Comparison of ENCODE assay signal across 8 mouse cellular contexts in genomic region chr14:56777360-56778136, GRCm38 (mm10). TPM values are rescaled to one million over a fixed set of nuclear protein-coding genes. Genes with fewer than 3 reads are reported as not detected.
DNase-seq lines count a peak whose midpoint lies in the region; ATAC-seq and TF ChIP-seq lines count a peak whose summit lies in the region.

No protein-coding gene starts in this region.

- DNase-seq in 3T3-L1 (ENCODE audit: low read depth, low spot score): peak; percentile 44
- peak; percentile 32 to 51 for DNase-seq in adrenal gland, postnatal 4 days (ENCODE audit: low spot score in 2 of 2)
- peak; percentile 81 to 83 for DNase-seq in heart, adult 2 months
- DNase-seq in kidney, adult 8-10 months: peak; percentile 39 to 64
- peak in 1 of 2 experiments; percentile 57 for DNase-seq in spleen, adult 2 months (ENCODE audit: low read depth in 1 of 2, low spot score in 2 of 2)

- no peak for TF ChIP-seq POLR2A in heart, adult 2 months (IDR thresholded peaks at IDR 0.05; ENCODE audit: insufficient read depth, low read depth, low read length)
- TF ChIP-seq POLR2A in spleen, adult 2 months (IDR thresholded peaks at IDR 0.05; ENCODE audit: low read depth, low read length): no peak

- intact Hi-C loops in heart, adult 2 months (cut with DNase I): loop anchor here (1.0 to 10.0 kb wide), 3 partner anchors 33 to 203 kb away; partner anchors contain the start of genes Cenpj, Mphosph8, Parp4 and Zmym5

- under 1% methylated on average over 71 of the region's 71 CpGs for WGBS in embryonic facial prominence, embryonic 13.5 days
- WGBS in heart, adult 2 months: under 1% methylated on average over 71 of the region's 71 CpGs
- WGBS in limb, embryonic 13.5 days: under 1% methylated on average over 71 of the region's 71 CpGs
- WGBS in midbrain, embryonic 15.5 days: under 1% methylated on average over 71 of the region's 71 CpGs
- under 1% methylated on average over 71 of the region's 71 CpGs for WGBS in spleen, adult 2 months

- peak overlapping the region; percentile 94 for H3K9ac ChIP-seq in embryonic facial prominence, embryonic 13.5 days
- peak overlapping the region; percentile 85 for H3K9ac ChIP-seq in heart, adult 2 months (ENCODE audit: low read depth, low read length)
- H3K9ac ChIP-seq in limb, embryonic 13.5 days: peak overlapping the region; percentile 91
- peak overlapping the region; percentile 81 for H3K9ac ChIP-seq in midbrain, embryonic 15.5 days

- peaks cover 1% of the 10 kb centered on the region; the same call in 1 of the 2 replicates for H3K79me2 ChIP-seq in heart, adult 2 months (replicated peaks; ENCODE audit: control insufficient read depth, insufficient read depth, low read length)

- no peak for TF ChIP-seq EP300 in heart, adult 2 months (IDR thresholded peaks at IDR 0.05; ENCODE audit: insufficient read depth, low read depth, low read length)

- H3K4me1 ChIP-seq in embryonic facial prominence, embryonic 13.5 days: peaks cover 17% of the 10 kb centered on the region
- H3K4me1 ChIP-seq in heart, adult 2 months (ENCODE audit: control insufficient read depth, insufficient read depth, low read length): peaks cover 5% of the 10 kb centered on the region; the same call in 1 of the 2 replicates
- H3K4me1 ChIP-seq in limb, embryonic 13.5 days: peaks cover 25% of the 10 kb centered on the region
- peaks cover 35% of the 10 kb centered on the region for H3K4me1 ChIP-seq in midbrain, embryonic 15.5 days
- peaks cover 5% of the 10 kb centered on the region; the same call in 1 of the 2 replicates for H3K4me1 ChIP-seq in spleen, adult 2 months (ENCODE audit: control insufficient read depth, insufficient read depth, insufficient read length)

- H3K36me3 ChIP-seq in embryonic facial prominence, embryonic 13.5 days: no peaks in the 10 kb centered on the region
- peaks cover 2% of the 10 kb centered on the region; the same call in 1 of the 2 replicates for H3K36me3 ChIP-seq in heart, adult 2 months (ENCODE audit: control insufficient read depth, insufficient read depth, low read length)
- H3K36me3 ChIP-seq in limb, embryonic 13.5 days: no peaks in the 10 kb centered on the region; the same call in 1 of the 2 replicates
- no peaks in the 10 kb centered on the region for H3K36me3 ChIP-seq in midbrain, embryonic 15.5 days (replicated peaks)
- H3K36me3 ChIP-seq in spleen, adult 2 months (ENCODE audit: control insufficient read depth, insufficient read depth, low read length): no peaks in the 10 kb centered on the region; the same call in 1 of the 2 replicates

- peak; percentile 20; the same call in 1 of the 2 replicates for TF ChIP-seq CTCF in heart, adult 2 months (IDR thresholded peaks at IDR 0.05)
- no peak for TF ChIP-seq CTCF in spleen, adult 2 months (IDR thresholded peaks at IDR 0.05; ENCODE audit: extremely low read depth, insufficient read depth, insufficient read length, insufficient replicate concordance)

- peak overlapping the region; percentile 97 for H3K4me3 ChIP-seq in embryonic facial prominence, embryonic 13.5 days
- H3K4me3 ChIP-seq in heart, adult 2 months: peak overlapping the region; percentile 97
- H3K4me3 ChIP-seq in limb, embryonic 13.5 days: peak overlapping the region; percentile 97
- H3K4me3 ChIP-seq in midbrain, embryonic 15.5 days: peak overlapping the region; percentile 89
- H3K4me3 ChIP-seq in spleen, adult 2 months (ENCODE audit: extremely low read depth, insufficient read depth, insufficient read length): peak overlapping the region; percentile 68

- no peaks in the 10 kb centered on the region for H3K27me3 ChIP-seq in embryonic facial prominence, embryonic 13.5 days
- H3K27me3 ChIP-seq in heart, adult 2 months (ENCODE audit: control insufficient read depth, insufficient read depth, low read length): no peaks in the 10 kb centered on the region
- no peaks in the 10 kb centered on the region for H3K27me3 ChIP-seq in limb, embryonic 13.5 days
- no peaks in the 10 kb centered on the region for H3K27me3 ChIP-seq in midbrain, embryonic 15.5 days (replicated peaks)
- H3K27me3 ChIP-seq in spleen, adult 2 months (ENCODE audit: control insufficient read depth, insufficient read depth, low read length): no peaks in the 10 kb centered on the region

- peak overlapping the region; percentile 96 for H3K27ac ChIP-seq in embryonic facial prominence, embryonic 13.5 days
- peak overlapping the region; percentile 92 for H3K27ac ChIP-seq in heart, adult 2 months
- H3K27ac ChIP-seq in limb, embryonic 13.5 days: peak overlapping the region; percentile 96
- H3K27ac ChIP-seq in midbrain, embryonic 15.5 days: peak overlapping the region; percentile 94
- peak overlapping the region; percentile 84 for H3K27ac ChIP-seq in spleen, adult 2 months (ENCODE audit: insufficient read depth, low read length)

- no peaks in the 10 kb centered on the region for H3K9me3 ChIP-seq in embryonic facial prominence, embryonic 13.5 days
- no peaks in the 10 kb centered on the region for H3K9me3 ChIP-seq in limb, embryonic 13.5 days
- H3K9me3 ChIP-seq in midbrain, embryonic 15.5 days: no peaks in the 10 kb centered on the region

- H3K4me2 ChIP-seq in embryonic facial prominence, embryonic 13.5 days: peak overlapping the region; percentile 68
- peak overlapping the region; percentile 80 for H3K4me2 ChIP-seq in limb, embryonic 13.5 days (replicated peaks)
- peak overlapping the region; percentile 75 for H3K4me2 ChIP-seq in midbrain, embryonic 15.5 days

- ATAC-seq in embryonic facial prominence, embryonic 13.5 days (ENCODE audit: insufficient number of reproducible peaks, insufficient read depth, low FRiP score, low TSS enrichment, low read depth): peak; percentile 8; the same call in 1 of the 2 replicates
- ATAC-seq in limb, embryonic 13.5 days (ENCODE audit: low FRiP score, low read depth): peak; percentile 4; the same call in 1 of the 2 replicates
- peak; percentile 40 for ATAC-seq in midbrain, embryonic 15.5 days (replicated peaks)

RNA-seq across cellular contexts. Expression of gene Pspc1, which starts 0.6 kb away (rescaled TPM):
- total RNA-seq in adrenal gland, postnatal 4 days (2021): 10 to 100 TPM; 37.0 to 45.0 TPM
- 35.3 and 45.7 TPM in 2 replicates for polyA plus RNA-seq in embryonic facial prominence, embryonic 13.5 days (2015; fragmentation: Nextera tagmentation; extraction: Ambion mirVana)
- total RNA-seq in heart, adult 2 months (2021): 10 to 100 TPM; 14.1 to 15.1 TPM
- 3.2 and 4.1 TPM in 2 replicates for polyA plus RNA-seq in heart, adult 2 months (2012; rRNA removed)
- polyA plus RNA-seq in limb, embryonic 13.5 days (2015; fragmentation: Nextera tagmentation; extraction: Ambion mirVana): 34.3 and 37.8 TPM in 2 replicates
- 37.5 and 40.9 TPM in 2 replicates for polyA plus RNA-seq in midbrain, embryonic 15.5 days (2015; fragmentation: Nextera tagmentation; extraction: Ambion mirVana)
- 4.9 and 6.3 TPM in 2 replicates for polyA plus RNA-seq in spleen, adult 2 months (2012; rRNA removed)

RNA-seq across cellular contexts. Expression of gene Zmym5, which starts 34.0 kb away (rescaled TPM):
- total RNA-seq in adrenal gland, postnatal 4 days (2021): 10 to 100 TPM; 46.6 to 47.5 TPM
- 29.5 and 31.8 TPM in 2 replicates for polyA plus RNA-seq in embryonic facial prominence, embryonic 13.5 days (2015; fragmentation: Nextera tagmentation; extraction: Ambion mirVana)
- total RNA-seq in heart, adult 2 months (2021): 10 to 100 TPM; 19.2 to 21.6 TPM
- 5.4 and 11.3 TPM in 2 replicates for polyA plus RNA-seq in heart, adult 2 months (2012; rRNA removed)
- polyA plus RNA-seq in limb, embryonic 13.5 days (2015; fragmentation: Nextera tagmentation; extraction: Ambion mirVana): 31.5 and 34.2 TPM in 2 replicates
- polyA plus RNA-seq in midbrain, embryonic 15.5 days (2015; fragmentation: Nextera tagmentation; extraction: Ambion mirVana): 30.9 and 35.8 TPM in 2 replicates
- 3.5 and 4.3 TPM in 2 replicates for polyA plus RNA-seq in spleen, adult 2 months (2012; rRNA removed)
